Mouse (Mus musculus) lung, adult 2 months (tissue): ENCODE results near the gene Prrt4.

ENCODE experiments used
- CTCF ChIP-seq: fragments of 200-500 bp; IDR thresholded peaks from 2 replicates; pipeline ENCODE4 v1.5.1; 2011; ENCODE audit warnings: mild to moderate bottlenecking, low read length, control low read depth; ENCODE audit not compliant: insufficient read depth
- POLR2A ChIP-seq: fragments of 200-500 bp; IDR thresholded peaks from 2 replicates; pipeline ENCODE4 v1.6.1; 2011; ENCODE audit warnings: low read depth, mild to moderate bottlenecking, control low read depth, low read length, borderline replicate concordance; ENCODE audit errors: extremely low read depth

- TF ChIP-seq CTCF (no peak), POLR2A (no peak)
These were observed 34.1 kb upstream of the Prrt4 start for GRCm38 (mm10) chr6:29213436-29213835.
